Mouse (Mus musculus) ES-Bruce4 (cell line): ENCODE measurements at regions not wholly inside any gene's neighbourhood (a gene's known extent, or its start where the extent isn't known, plus 50 kb on each side); places are given as distances from the start of the nearest gene placed in this dataset.

ENCODE experiments used
- CTCF ChIP-seq: IDR thresholded peaks from one replicate; pipeline ENCODE4 v1.8.1; 2011; ENCODE audit warnings: low read depth, low read length
- POLR2A ChIP-seq: IDR thresholded peaks from one replicate; pipeline ENCODE4 v1.8.1; 2011; ENCODE audit warnings: low read length; ENCODE audit not compliant: insufficient read depth

DNA sequence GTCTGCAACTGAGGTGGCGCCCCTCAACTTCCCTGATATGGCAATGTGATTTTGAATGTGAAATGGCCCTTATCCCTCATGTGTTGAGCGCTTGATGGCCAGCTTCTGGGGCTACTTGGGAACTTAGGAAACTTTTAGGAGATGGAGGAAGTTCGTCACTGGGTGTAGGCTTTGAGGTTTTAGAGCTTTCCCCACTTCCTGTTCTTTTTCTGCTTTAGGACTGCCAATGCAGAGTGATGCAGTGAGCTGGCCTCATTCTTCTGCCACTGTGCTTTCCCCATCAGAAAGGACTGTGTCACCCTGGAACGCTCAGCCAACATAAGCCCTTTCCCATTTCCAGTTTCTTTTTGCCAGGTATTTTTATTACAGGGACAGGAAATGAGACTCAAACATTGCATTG lies 428.6 kb upstream of the Npsr1 start:
- no peak for TF ChIP-seq POLR2A
- TF ChIP-seq CTCF, result no peak
